Mouse (Mus musculus) cerebellum, adult 11 months (tissue): ENCODE data around the gene Nptx1.

Experiments
- DNase-seq: peaks from one replicate; pipeline ENCODE4 v3.0.0; 2022

Nptx1 gene

GRCm38 (mm10) chr11:119490861-119491689 is 56.5 kb downstream of the Nptx1 start, which contains the start of gene Endov:
TSS of gene Endov (plus strand) at chr11:119491347.
- DNase-seq: peak; percentile 98
